Mouse (Mus musculus): ENCODE results near the gene Pknox2. TPM values are rescaled to one million over a fixed set of nuclear protein-coding genes. Genes with fewer than 3 reads are reported as not detected.

Gene Pknox2
- polyA plus RNA-seq, 1 experiment from 2014 or later: 33.0 TPM

- no peaks in the 10 kb centered on the region for H3K9me3 ChIP-seq
- DNase-seq (ENCODE audit: low spot score): no peak
- 0 out of 2 replicates have a peak, but pooled peaks cover 3% of the 10 kb centered on the region for H3K4me1 ChIP-seq
- 31% methylated on average over 4 of the region's 4 CpGs for WGBS
- H3K36me3 ChIP-seq (replicated peaks): peaks cover 48% of the 10 kb centered on the region
- H3K4me3 ChIP-seq: no peak overlapping the region
- H3K27me3 ChIP-seq (replicated peaks; ENCODE audit: low read depth, poor library complexity, severe bottlenecking): no peaks in the 10 kb centered on the region
- H3K27ac ChIP-seq (replicated peaks): no peak overlapping the region
These were observed 300.9 kb downstream of the Pknox2 start for GRCm38 (mm10) chr9:36846346-36846745.

Other genes with a start within 250 kb of the Pknox2 start
- gene Tmem218, start 60.8 kb upstream of the Pknox2 start, polyA plus RNA-seq (2016; fragmentation: Nextera tagmentation; extraction: Ambion mirVana): 10.2 and 10.8 TPM in 2 replicates
- gene Slc37a2, start 108.3 kb upstream of the Pknox2 start, polyA plus RNA-seq (2016; fragmentation: Nextera tagmentation; extraction: Ambion mirVana): 2.1 and 2.6 TPM in 2 replicates
- gene Ccdc15, start 201.0 kb upstream of the Pknox2 start, polyA plus RNA-seq (2016; fragmentation: Nextera tagmentation; extraction: Ambion mirVana): 10.2 and 10.3 TPM in 2 replicates
- gene Hepacam, start 219.9 kb upstream of the Pknox2 start, polyA plus RNA-seq (2016; fragmentation: Nextera tagmentation; extraction: Ambion mirVana): 0.05 TPM in 2 replicates